Mouse (Mus musculus) hindbrain, embryonic 14.5 days (tissue): ENCODE data around the gene Wnk2. TPM values are rescaled to one million over a fixed set of nuclear protein-coding genes. Genes with fewer than 3 reads are reported as not detected.

Experiments
- ATAC-seq: fragments of 200-750 bp; cut with Nextera tagmentation; 2 replicates; pipeline ENCODE4 v1.8.0; 2017; ENCODE audit warnings: moderate number of reproducible peaks, mild to moderate bottlenecking, moderate TSS enrichment, moderate library complexity; ENCODE audit not compliant: low FRiP score
- DNase-seq: peaks from one replicate; pipeline ENCODE4 v3.0.0-alpha.2; 2015; ENCODE audit warnings: low spot score
- H3K27ac ChIP-seq: fragments of 300-500 bp; sonication (generic); 2 replicates; pipeline ENCODE4 v1.5.1; 2014; ENCODE audit warnings: mild to moderate bottlenecking, moderate library complexity
- H3K27me3 ChIP-seq: fragments of 300-500 bp; sonication (generic); 2 replicates; pipeline ENCODE4 v1.6.1; 2014; ENCODE audit warnings: mild to moderate bottlenecking, low read length, mixed read lengths; ENCODE audit not compliant: control insufficient read depth, insufficient read depth
- H3K36me3 ChIP-seq: fragments of 300-500 bp; sonication (generic); replicated peaks from 2 replicates; pipeline ENCODE4 v1.6.1; 2014; ENCODE audit not compliant: control insufficient read depth, insufficient read depth
- H3K4me1 ChIP-seq: fragments of 300-500 bp; sonication (generic); replicated peaks from 2 replicates; pipeline ENCODE4 v1.6.1; 2014; ENCODE audit warnings: antibody characterized with exemption, low read length, mixed read lengths; ENCODE audit not compliant: control insufficient read depth, insufficient read depth
- H3K4me2 ChIP-seq: fragments of 300-500 bp; sonication (generic); replicated peaks from 2 replicates; pipeline ENCODE4 v1.6.1; 2014; ENCODE audit warnings: mild to moderate bottlenecking, moderate library complexity
- H3K4me3 ChIP-seq: fragments of 300-500 bp; sonication (generic); replicated peaks from 2 replicates; pipeline ENCODE4 v1.5.1; 2014; ENCODE audit warnings: mild to moderate bottlenecking, low read length
- H3K9ac ChIP-seq: fragments of 300-500 bp; sonication (generic); 2 replicates; pipeline ENCODE4 v1.6.1; 2014
- H3K9me3 ChIP-seq: fragments of 300-500 bp; sonication (generic); 2 replicates; pipeline ENCODE4 v1.6.1; 2016; ENCODE audit warnings: low read length; ENCODE audit not compliant: control insufficient read depth
- WGBS: fragments of 180-500 bp; shearing (Covaris S2); extraction: QIAGEN DNeasy Blood & Tissue Kit; methylation state at CpG from one replicate; pipeline ENCODE4 v1.1.7; 2014; 5-methylcytosine and 5-hydroxymethylcytosine counted together
- polyA plus RNA-seq: library from polyadenylated mRNA; unstranded; fragments of >200 nt; fragmentation: Nextera tagmentation; extraction: Ambion mirVana; gene quantifications from 2 replicates; pipeline ENCODE4 v1.2.1, GENCODE M21; 2014

Gene Wnk2
- polyA plus RNA-seq, 1 experiment from 2014 or later: 28.0 TPM

DNA sequence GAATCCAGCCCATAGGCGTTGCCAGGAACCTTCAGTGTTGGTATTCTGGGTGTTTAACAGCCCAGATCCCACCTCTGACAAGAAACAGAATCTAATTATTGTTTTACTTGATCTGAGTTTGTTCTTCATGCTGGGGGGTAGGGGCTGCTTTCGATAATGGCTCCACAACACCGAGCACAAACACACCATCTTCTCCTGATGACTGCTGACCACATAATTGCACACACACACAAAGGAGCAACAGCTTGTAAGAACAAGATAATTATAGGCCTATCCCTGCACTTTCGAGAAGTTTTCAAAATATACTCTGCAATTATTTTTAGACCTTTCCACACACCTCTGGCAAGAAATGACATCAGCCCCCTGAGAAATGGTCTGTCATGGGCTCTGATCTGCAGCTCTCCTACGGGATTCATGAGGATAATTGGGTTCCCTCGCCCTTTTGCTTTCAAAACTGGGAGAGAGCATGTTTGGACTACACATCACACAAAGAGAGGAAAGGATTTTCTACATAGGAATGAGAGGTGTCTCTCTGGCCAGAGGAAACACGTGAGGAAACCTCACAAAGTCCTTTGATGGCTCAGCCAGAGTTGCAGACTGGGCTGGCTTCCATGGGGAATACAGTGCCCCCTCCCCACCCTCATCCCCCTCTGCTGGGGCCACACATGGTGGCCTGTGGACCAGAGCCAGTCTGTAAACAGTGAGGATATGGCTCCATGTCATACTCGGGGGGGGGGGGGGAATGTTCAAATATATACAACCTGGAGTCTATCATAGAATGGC lies 118.9 kb downstream of the Wnk2 start:
- DNase-seq (no peak), ATAC-seq (no peak)
- Histone ChIP-seq H3K4me2 (no peak overlapping the region), H3K4me1 (peaks cover 4% of the 10 kb centered on the region; the same call in 1 of the 2 replicates), H3K27me3 (no peaks in the 10 kb centered on the region), H3K4me3 (no peak overlapping the region), H3K36me3 (0 out of 2 replicates have a peak, but pooled peaks cover 4% of the 10 kb centered on the region), H3K27ac (no peak overlapping the region), H3K9me3 (no peaks in the 10 kb centered on the region), H3K9ac (no peak overlapping the region)
- WGBS: 49% methylated on average over 8 of the region's 8 CpGs

DNA sequence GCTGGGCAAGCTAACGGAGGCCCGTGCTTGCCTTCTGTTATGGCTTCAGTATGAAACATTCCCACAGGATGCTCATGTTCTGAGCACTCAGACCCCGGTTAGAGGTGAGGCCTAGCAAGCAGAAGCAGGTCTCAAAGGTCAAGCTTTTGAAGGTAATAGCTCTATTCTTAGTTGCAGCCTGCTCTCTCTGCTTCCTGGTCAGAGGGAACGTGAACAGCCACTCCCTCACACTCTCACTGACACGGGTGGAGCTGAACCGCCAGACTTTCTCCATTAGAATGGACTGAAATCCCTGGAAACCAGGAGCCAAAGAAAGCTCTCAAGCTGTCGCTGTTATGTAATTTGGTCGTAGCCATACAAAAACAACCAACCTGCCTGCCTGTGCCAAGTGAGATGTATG lies 120.8 kb downstream of the Wnk2 start:
- Histone ChIP-seq H3K4me2 (no peak overlapping the region), H3K36me3 (no peaks in the 10 kb centered on the region), H3K9me3 (no peaks in the 10 kb centered on the region), H3K4me1 (peaks cover 4% of the 10 kb centered on the region; the same call in 1 of the 2 replicates), H3K27me3 (no peaks in the 10 kb centered on the region), H3K27ac (no peak overlapping the region), H3K4me3 (no peak overlapping the region), H3K9ac (no peak overlapping the region)
- ATAC-seq: no peak
- DNase-seq: no peak
- 91% methylated on average over 8 of the region's 8 CpGs for WGBS

DNA sequence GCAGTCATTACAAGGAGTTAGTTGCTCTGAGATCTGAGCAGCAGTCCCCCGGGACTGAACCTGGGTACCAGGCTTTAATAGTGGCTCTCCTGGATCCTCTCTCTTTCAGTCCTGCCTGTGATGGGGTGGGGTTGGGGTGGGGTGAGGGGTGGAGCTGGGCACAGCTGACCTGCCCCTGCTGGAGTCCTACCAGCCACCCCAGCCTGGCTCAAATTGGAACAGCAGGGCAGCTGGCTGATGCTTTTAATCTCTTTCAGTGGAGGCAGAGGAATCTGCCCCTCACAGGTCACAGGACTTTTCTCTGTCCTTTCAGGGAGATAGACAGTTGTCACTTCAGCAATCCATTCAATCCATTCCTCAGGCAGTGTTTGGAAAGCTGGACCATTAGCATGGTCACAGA lies 122.3 kb downstream of the Wnk2 start:
- WGBS: 9% methylated on average over 1 of the region's 1 CpGs
- Histone ChIP-seq H3K4me3 (no peak overlapping the region), H3K4me1 (peaks cover 4% of the 10 kb centered on the region; the same call in 1 of the 2 replicates), H3K27me3 (no peaks in the 10 kb centered on the region), H3K36me3 (no peaks in the 10 kb centered on the region), H3K9ac (0 out of 2 replicates have a peak overlapping the region, but pooled peaks have one; percentile 5), H3K9me3 (no peaks in the 10 kb centered on the region), H3K4me2 (no peak overlapping the region), H3K27ac (no peak overlapping the region)
- no peak for DNase-seq
- ATAC-seq: no peak

DNA sequence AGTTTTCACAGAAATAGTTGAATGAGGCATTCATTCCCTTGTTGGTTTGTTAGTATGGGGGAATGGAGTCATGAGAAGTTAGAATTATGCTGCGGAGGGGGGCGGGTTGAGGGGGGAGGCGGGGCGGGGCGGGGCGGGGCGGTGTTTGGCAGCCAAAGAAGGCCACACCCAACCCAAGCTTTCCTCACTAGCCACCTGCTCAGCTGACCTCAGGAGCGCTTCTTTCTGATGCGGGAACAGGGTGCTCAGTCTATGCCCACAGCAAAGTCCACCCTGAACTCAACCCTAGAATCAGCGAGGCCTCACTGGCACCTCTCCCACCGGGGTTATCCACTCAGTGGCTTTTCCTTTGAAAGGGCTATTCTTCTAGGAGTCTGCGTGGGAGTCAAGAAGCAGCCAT lies 123.1 kb downstream of the Wnk2 start:
- H3K9me3 ChIP-seq: no peaks in the 10 kb centered on the region
- 10% methylated on average over 12 of the region's 12 CpGs for WGBS
- no peak for DNase-seq
- no peak for ATAC-seq
- H3K27ac ChIP-seq: no peak overlapping the region
- no peak overlapping the region for H3K4me3 ChIP-seq
- H3K9ac ChIP-seq: no peak overlapping the region
- no peaks in the 10 kb centered on the region for H3K27me3 ChIP-seq
- no peak overlapping the region for H3K4me2 ChIP-seq
- no peaks in the 10 kb centered on the region for H3K36me3 ChIP-seq
- peaks cover 4% of the 10 kb centered on the region; the same call in 1 of the 2 replicates for H3K4me1 ChIP-seq

DNA sequence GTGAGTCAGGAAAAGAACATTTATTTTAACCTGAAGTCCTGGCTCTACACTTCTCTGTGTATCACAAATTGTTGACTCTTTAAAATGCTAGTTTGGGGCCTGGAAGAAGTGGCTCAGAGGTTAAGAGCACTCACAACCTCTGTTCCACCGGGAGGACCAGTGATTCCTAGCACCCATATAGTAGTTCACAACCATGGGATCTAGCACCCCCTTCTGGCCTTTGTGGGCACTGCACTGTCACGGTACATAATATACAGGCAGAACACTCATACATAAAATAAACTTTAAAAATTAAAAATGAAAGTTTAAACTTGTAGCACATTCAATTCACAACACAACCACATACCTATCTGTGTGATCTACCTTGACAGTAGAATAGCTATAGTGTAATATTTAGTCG lies 126.1 kb downstream of the Wnk2 start:
- Histone ChIP-seq H3K4me2 (no peak overlapping the region), H3K27ac (no peak overlapping the region), H3K9ac (no peak overlapping the region), H3K4me3 (no peak overlapping the region), H3K9me3 (0 out of 2 replicates have a peak, but pooled peaks cover 3% of the 10 kb centered on the region), H3K4me1 (peaks cover 4% of the 10 kb centered on the region; the same call in 1 of the 2 replicates), H3K36me3 (no peaks in the 10 kb centered on the region), H3K27me3 (no peaks in the 10 kb centered on the region)
- WGBS: 61% methylated on average over 3 of the region's 3 CpGs
- ATAC-seq (no peak), DNase-seq (no peak)

DNA sequence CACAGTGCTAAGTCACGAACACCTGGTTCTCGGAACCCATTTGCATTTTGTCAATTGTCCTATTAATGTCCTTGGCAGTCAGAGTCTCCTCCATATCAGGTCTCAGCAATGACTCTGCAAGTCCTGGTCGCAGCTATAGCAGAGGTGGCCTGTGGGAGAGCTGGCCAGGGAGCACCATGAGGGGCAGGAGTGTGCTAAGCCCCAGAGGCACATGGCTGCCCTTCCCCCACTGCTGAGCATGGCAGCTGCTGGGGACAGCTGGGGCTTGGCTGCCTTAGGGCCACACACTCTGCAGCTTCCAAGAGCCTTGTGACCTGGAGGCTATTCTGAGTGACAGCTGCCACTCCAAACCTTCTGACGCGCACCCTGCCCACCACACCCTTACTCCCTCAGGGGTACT lies 127.7 kb downstream of the Wnk2 start:
- DNase-seq (no peak), ATAC-seq (no peak)
- Histone ChIP-seq H3K27me3 (no peaks in the 10 kb centered on the region), H3K4me2 (no peak overlapping the region), H3K27ac (no peak overlapping the region), H3K9ac (no peak overlapping the region), H3K4me1 (peaks cover 15% of the 10 kb centered on the region), H3K4me3 (no peak overlapping the region), H3K9me3 (0 out of 2 replicates have a peak, but pooled peaks cover 3% of the 10 kb centered on the region), H3K36me3 (no peaks in the 10 kb centered on the region)
- WGBS: 51% methylated on average over 5 of the region's 5 CpGs

DNA sequence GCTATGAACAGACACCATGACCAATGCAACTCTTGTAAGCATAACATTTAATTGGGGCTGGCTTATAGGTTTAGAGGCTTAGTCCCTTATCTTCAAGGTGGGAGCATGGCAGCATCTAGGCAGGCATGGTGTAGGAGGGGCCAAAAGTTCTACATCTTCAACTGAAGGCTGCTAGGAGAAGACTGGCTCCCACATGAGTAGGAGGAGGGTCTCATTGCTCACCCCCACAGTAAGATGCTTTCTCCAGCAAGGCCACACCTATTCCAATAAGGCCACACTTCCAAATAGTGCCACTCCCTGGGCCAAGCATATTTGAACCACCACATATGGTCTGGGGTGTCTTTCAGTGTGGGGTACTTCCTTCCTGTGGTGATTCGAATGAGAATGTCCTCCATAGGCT lies 130.4 kb downstream of the Wnk2 start:
- H3K9ac ChIP-seq: no peak overlapping the region
- H3K27me3 ChIP-seq: no peaks in the 10 kb centered on the region
- no peak overlapping the region for H3K27ac ChIP-seq
- no peak overlapping the region for H3K4me2 ChIP-seq
- no peaks in the 10 kb centered on the region for H3K36me3 ChIP-seq
- H3K4me3 ChIP-seq: no peak overlapping the region
- WGBS: 100% methylated on average over 1 of the region's 1 CpGs
- DNase-seq (no peak), ATAC-seq (no peak)
- H3K4me1 ChIP-seq: peaks cover 17% of the 10 kb centered on the region
- H3K9me3 ChIP-seq: 0 out of 2 replicates have a peak, but pooled peaks cover 3% of the 10 kb centered on the region

DNA sequence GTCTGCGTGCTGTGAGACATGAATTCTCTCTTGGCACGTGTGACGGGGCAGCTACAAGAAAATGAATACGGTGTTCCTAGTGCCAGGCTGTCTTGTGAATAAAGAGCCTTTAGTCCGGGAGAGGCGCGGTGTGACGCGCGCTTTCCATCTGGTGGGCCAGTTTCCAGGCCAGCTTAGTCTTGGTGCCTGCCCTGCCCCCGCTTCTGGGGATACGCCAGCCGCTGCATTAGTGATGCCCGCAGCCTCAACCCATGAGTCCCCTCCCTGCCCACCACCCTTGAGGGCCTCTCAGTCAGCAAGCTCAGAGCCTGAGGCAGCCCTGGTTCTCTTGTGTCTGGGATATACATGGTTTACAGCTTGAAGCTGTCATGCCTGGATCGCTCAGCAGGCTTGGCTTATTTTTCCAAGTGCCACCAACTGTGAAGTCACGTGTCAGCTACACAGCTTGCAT lies 131.5 kb downstream of the Wnk2 start:
- ATAC-seq (peak; percentile 94), DNase-seq (peak; percentile 86)
- WGBS: 1% methylated on average over 16 of the region's 16 CpGs
- Histone ChIP-seq H3K27ac (peak overlapping the region; percentile 94), H3K4me2 (peak overlapping the region; percentile 57), H3K4me3 (peak overlapping the region; percentile 22), H3K9me3 (0 out of 2 replicates have a peak, but pooled peaks cover 3% of the 10 kb centered on the region), H3K36me3 (no peaks in the 10 kb centered on the region), H3K9ac (peak overlapping the region; percentile 53), H3K27me3 (no peaks in the 10 kb centered on the region), H3K4me1 (peaks cover 17% of the 10 kb centered on the region)

DNA sequence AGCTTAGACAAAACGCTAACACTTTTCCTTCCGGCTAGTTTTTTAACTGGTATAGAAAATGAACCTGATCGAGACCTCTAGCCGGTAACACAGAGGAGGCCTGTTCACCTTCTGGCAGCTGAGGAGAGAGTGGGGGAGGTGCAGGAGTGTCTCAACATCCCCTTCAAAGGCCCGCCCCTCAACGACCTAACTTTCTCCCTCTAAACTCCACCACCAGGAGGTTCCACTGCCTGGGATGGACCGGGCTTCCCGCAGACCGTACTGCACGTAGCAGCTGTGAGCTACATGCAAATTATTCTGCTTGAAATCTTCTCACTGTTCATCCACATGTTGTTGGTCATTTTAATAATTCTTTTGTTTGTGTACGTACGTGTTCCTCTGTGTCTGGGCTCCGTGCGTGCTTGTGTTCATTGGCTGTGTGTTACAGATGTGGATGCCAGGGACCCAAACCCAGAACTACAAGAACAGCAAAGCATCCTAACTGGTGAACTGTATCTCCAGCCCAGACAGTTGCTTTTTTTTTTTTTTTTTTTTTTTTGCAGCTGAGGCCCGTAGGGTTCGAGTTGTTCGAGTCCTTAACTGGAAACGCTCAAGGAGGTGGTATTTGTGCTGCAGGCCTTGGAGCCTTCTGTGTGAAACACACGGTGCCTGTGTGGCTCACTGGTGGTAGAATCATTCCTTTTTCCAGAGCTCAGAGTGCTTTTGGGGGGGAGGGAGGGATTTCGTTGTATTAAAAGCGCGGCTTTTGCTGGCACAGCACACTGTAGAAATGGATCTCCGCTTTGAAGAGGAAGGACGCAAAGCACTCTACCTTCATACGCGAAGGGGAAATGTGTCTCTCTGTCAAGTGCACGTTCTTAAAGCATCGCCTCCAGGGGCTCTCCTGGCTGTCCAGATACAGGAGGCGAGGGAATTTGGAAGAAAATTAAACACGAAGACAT lies 132.2 kb downstream of the Wnk2 start:
- Histone ChIP-seq H3K4me2 (peak overlapping the region; percentile 57), H3K9me3 (0 out of 2 replicates have a peak, but pooled peaks cover 3% of the 10 kb centered on the region), H3K4me1 (peaks cover 17% of the 10 kb centered on the region), H3K27me3 (no peaks in the 10 kb centered on the region), H3K36me3 (no peaks in the 10 kb centered on the region), H3K4me3 (peak overlapping the region; percentile 22), H3K27ac (peak overlapping the region; percentile 94), H3K9ac (peak overlapping the region; percentile 53)
- 3% methylated on average over 30 of the region's 30 CpGs for WGBS
- no peak for DNase-seq
- ATAC-seq: peak; percentile 63
